Mouse (Mus musculus): ENCODE data around the gene Plxna4.
A peak's percentile ranks its signal among the peaks of the same experiment; 100 is the strongest.

Plxna4 gene

DNA sequence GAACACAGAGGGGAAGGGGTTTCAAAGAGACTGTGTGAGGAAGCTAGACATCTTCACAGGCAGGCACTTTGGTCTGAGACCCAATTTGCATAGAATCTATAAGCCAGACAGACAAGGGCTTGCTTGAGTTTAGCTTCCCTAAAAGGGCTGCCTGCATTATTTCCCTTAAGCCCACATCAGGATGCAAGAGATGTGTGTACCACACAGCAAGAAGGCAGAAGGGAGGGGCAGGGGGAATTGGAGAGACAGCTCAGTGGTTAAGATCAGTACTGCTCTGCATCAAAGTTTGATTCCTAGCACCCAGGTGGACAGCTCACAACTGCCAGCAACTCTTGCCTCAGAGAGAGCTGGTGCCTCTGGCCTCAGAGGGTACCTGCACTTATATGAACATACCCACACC is 256.7 kb downstream of the Plxna4 start:
- DNase-seq = no peak

DNA sequence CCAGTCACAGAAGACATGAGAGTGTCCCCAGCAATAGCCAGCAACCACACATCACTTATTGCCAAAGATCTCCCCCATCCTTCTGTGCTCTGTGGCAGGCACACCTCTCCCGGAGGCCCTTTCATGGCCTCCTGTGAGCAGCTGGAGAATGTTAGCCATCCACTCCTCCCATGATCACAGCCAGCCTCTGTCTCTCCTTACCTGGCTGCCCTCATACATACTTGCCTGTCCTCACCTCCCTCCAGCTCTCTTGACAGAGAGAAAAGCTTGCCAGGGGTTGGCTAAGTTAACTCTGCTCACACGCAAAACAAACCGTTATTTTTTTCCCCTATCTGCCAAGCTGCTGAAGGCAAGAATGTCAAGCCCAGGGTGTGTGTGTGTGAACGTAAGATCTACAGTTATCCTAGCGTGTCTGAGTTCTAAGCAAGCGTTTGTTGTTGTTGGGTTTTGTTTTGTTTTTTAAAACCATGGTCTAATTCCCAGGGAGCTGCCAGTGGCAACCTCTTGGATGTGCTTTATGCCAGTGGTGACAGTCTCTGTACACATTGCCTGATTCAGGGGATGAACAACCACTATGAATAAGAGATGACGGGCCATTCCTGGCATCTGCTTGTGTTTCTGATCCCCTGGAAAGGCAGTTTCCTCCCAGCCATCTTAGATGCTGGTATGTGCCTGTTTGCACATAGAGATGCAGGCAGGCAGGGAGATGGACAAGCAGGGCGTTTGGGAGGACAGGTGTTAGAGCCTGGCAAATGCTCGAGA is 257.8 kb downstream of the Plxna4 start:
- no peak for DNase-seq

DNA sequence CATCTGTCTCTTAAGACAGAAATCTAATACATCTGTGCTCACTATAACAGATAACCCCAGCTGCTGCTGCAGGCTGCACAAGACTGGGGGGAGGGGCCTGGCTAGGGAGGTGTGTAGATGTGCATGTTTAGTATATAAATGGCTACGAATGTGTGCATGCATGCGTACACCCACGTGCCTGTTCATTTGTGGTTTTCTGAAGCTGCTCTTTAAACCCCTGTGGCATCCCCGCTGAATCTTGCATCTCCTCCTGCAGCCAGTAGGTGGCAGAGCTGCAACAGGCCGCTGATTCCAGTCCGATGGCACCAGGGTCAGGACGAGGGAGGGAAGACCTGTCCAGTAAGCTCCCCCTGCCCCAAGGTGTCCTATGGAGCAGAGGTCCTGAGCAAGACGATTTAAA is 260.0 kb downstream of the Plxna4 start:
- DNase-seq = peak; percentile 71

DNA sequence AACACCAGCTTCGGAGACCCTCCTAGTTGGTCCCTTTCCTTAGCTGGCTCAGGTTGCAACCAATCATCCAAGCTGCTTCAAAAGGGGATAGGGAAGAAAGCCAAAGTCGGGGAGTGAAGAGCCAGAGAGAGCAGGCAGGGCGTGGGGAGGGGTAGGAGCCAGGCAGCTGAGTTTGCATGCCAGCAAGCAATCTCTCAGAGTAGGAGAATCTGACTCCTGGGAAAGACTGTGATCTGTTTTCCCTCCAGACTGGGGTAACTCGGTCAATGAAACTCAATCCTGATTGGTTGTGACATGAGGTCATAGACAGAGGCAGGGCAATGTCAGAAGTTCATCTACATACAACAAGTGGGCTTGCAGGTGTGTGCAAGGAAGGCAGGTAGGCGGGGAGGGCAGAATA is 260.8 kb downstream of the Plxna4 start:
- no peak for DNase-seq

DNA sequence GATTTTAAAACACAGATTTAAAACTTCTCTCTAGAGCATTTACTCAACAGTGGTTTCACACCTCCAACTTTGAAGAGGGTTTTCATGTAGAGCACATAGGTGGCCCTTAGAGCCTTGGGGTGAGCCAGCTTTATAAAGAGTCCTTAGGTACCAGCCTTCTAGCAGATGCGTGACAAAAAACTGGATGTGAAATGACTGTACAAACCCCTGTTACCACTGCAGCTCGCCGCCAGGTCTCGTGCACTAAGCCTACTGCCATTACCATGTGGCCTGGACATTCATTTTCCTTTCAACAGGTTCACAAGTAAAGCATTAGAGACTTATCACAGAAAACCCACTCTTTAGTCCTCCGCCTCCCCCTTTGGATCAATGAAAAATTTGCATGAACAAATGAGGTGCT is 261.6 kb downstream of the Plxna4 start:
- DNase-seq = no peak

GRCm38 (mm10) chr6:32325851-32326250 is 262.1 kb downstream of the Plxna4 start:
- no peak for DNase-seq

- DNase-seq = no peak
These were observed 266.8 kb downstream of the Plxna4 start for GRCm38 (mm10) chr6:32321187-32321586.

DNA sequence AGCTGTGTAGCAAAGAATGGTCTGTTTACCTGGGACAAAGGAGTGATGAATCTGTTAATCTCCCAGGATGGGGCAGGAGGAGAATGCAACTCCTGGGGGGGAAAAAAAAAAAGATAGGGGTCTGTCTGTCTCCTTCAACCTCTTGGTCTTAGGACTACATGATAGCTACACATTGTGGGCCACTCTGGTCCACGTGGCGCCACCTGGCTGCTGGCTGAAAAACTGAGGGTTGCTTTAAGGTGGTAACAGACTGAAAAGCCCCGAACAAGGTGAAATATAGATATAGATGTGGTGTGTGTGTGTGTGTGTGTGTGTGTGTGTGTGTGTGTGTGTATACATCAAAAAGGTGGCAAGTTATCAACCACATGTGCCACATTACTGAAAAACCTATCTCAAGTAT is 267.7 kb downstream of the Plxna4 start:
- peak; percentile 65 for DNase-seq

- no peak for DNase-seq
These were observed 270.5 kb downstream of the Plxna4 start for GRCm38 (mm10) chr6:32317470-32317869.

GRCm38 (mm10) chr6:32315011-32315450 is 273.0 kb downstream of the Plxna4 start:
- DNase-seq = no peak

- DNase-seq = no peak
These were observed 278.8 kb downstream of the Plxna4 start for GRCm38 (mm10) chr6:32309147-32309546.

DNA sequence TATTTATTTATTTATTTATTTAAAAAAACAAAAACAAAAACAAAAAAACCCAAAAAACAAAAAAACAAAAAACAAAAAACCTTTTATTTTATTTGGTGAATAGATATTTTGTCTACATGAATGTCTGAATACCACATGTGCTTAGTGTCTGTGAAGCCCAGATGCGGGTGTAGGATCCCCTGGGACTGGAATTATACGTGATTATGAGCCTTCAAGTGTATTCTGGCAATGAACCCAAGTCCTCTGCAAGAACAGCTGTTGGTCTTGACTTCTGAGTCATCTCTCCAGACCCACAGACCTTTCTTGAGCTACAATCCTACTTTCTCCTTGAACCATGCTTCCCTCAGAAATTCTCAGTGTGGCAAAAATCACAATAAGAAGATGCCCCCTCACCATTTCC is 287.4 kb downstream of the Plxna4 start:
- no peak for DNase-seq

DNA sequence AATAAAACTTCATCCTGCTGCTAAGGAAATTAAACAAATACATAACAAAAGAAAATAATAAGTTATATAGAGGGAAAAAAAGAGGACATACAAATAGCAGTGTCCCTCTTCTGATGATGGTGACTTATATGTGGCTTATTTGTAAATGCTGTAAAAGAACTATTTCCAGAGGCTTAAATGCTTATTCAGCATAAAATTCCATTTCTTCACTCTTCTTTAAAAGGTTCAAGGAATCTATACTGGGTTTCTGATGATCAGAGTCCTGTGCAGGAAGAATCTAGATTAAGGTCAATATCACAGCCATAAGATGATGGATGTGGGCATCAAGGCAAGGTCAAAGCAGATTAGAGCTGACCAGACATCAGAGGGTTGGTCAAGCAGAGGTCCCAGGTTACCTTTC is 306.5 kb downstream of the Plxna4 start:
- DNase-seq = no peak

DNA sequence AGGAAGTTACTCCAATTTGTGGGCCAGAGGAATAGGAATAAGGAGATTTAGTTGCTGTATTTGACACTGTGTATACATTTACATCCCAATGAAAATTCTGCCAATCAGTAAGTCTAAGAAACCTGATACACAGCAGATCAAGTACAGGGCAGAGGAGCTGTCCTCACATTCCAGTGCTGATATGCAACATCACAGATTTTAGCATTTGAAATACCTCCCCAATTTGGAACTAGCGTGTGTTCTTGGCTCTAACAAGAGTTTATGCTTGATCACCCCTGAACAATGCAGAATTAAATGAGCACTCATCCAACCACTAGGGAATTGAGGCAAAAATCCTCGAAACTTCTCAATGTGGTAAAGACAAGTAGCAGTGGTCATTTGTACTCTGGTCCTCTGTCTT is 307.3 kb downstream of the Plxna4 start:
- no peak for DNase-seq

DNA sequence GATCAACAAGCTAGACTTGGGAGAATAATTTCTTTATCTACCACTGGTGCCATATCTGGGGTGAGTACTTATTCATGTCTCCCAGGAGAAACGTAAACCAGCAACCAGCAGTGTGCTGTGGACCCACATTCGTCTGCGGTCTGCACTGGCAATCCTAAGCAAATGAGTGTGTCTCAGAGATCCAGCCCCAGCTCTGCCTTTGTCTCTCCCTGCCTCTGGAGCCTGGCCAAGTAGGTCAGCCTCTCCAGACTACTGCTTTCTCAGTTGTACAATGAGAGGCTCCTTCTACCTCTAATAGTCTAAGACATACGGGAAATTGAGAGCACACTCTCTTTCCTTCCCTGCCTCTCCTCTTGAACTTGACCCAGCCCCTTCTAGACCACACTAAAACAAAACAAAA is 316.5 kb downstream of the Plxna4 start:
- no peak for DNase-seq

GRCm38 (mm10) chr6:32266085-32266484 is 321.9 kb downstream of the Plxna4 start:
- DNase-seq = no peak

GRCm38 (mm10) chr6:32261339-32261738 is 326.7 kb downstream of the Plxna4 start:
- no peak for DNase-seq

DNA sequence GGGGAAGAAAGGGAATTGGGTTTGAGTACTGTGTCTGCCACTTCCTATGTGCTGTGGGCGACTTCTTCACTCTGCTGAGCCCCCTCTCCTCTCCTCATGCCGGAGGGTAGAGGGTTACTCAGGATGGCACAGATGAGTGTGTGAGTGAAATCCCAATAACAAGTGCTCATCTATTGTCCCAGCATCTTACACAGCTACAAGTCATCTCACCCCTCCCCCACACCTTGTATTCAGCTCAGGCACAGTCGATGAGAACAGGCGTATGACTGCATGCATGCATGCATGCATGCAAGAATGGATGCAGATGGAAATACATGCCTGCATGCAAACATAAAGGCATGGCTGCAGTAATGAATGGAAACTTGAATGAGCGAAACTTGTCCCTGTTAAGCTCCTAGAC is 327.7 kb downstream of the Plxna4 start:
- DNase-seq = no peak

- DNase-seq = no peak
These were observed 332.8 kb downstream of the Plxna4 start for GRCm38 (mm10) chr6:32255191-32255590.

- no peak for DNase-seq
These were observed 335.8 kb downstream of the Plxna4 start for GRCm38 (mm10) chr6:32252168-32252567.

- DNase-seq = no peak
These were observed 336.3 kb downstream of the Plxna4 start for GRCm38 (mm10) chr6:32251674-32252073.

DNA sequence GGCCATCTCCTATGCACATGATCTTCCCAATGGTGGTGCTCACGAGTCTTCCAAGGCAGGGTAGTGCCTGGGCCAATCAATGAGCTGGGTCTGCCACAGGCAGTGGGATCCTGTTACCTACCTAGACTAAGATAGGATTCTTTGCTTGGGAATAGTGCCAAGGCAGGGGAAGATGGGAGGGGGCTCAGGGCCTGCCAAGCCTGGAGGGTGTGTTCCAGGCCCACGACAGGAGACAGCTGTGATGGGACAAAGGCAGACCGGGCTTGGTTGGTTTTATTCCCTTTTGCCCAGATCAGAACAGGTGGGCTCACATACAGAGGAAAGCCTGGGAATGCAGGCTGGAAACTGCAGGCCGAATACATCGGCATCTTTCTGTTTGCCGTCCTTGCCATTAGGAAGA is 342.0 kb downstream of the Plxna4 start:
- no peak for DNase-seq

GRCm38 (mm10) chr6:32243040-32243439 is 345.0 kb downstream of the Plxna4 start:
- no peak for DNase-seq

GRCm38 (mm10) chr6:32231383-32231782 is 356.6 kb downstream of the Plxna4 start:
- no peak for DNase-seq

DNA sequence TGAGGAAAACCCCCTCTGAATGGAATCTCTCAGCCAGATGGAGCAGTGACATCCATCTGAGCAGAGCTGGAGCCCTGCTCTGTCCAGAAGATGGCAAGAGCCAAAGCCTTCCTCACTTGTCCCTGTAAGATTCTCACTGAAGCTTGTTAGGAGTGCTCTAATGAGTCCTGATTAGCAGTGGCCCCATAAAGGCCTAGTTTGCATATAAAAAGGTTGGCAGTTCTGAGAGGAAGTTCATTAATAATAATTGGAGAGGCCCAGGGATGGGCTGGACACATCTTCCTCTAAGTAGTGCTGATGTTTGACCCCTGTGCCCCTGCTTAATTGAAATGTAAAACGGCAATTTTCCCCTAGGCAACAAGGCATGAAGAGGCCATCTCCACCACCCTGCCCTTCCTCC is 361.4 kb downstream of the Plxna4 start:
- no peak for DNase-seq

Data from thymus, postnatal 4 days (tissue).